Mouse (Mus musculus) MEL (cell line): Measurements from ENCODE around the gene Tpd52l2.

Experiments used
- CHD1 ChIP-seq: IDR thresholded peaks from 2 replicates; pipeline ENCODE4 v1.6.1; 2012; ENCODE audit warnings: low read depth, mild to moderate bottlenecking, inconsistent platforms, low read length, improper control_type of control experiment
- CTCF ChIP-seq, 3 experiments: IDR thresholded peaks in 2 of 3; conservative IDR thresholded peaks in 1 of 3; 2 replicates each; pipeline ENCODE4 v1.5.1; 2011 to 2012; ENCODE audit warnings: low read length in 3 of 3, low read depth in 2 of 3, mild to moderate bottlenecking in 2 of 3, improper control_type of control experiment in 1 of 3, inconsistent platforms in 1 of 3, mixed read lengths in 1 of 3, moderate library complexity in 1 of 3; ENCODE audit not compliant: control insufficient read depth in 1 of 3, insufficient read depth in 1 of 3, poor library complexity in 1 of 3, severe bottlenecking in 1 of 3
- E2F4 ChIP-seq: IDR thresholded peaks from 2 replicates; pipeline ENCODE4 v1.6.1; 2011; ENCODE audit warnings: low read depth, low read length, improper control_type of control experiment, borderline replicate concordance
- EP300 ChIP-seq, 2 experiments: IDR thresholded peaks; 2 replicates each; pipeline ENCODE4 v1.6.1; 2011; ENCODE audit warnings: improper control_type of control experiment in 2 of 2, low read length in 2 of 2, low read depth in 1 of 2, mild to moderate bottlenecking in 1 of 2
- GATA1 ChIP-seq: IDR thresholded peaks from 2 replicates; pipeline ENCODE4 v1.6.1; 2011; ENCODE audit warnings: low read depth, low read length, improper control_type of control experiment
- KAT2A ChIP-seq: conservative IDR thresholded peaks from 2 replicates; pipeline ENCODE4 v1.6.1; 2012; ENCODE audit warnings: low read depth, low read length, improper control_type of control experiment, inconsistent platforms
- MAX ChIP-seq: IDR thresholded peaks from 2 replicates; pipeline ENCODE4 v1.6.1; 2011; ENCODE audit warnings: low read length, improper control_type of control experiment
- MAZ ChIP-seq: IDR thresholded peaks from 2 replicates; pipeline ENCODE4 v1.6.1; 2012; ENCODE audit warnings: low read depth, mild to moderate bottlenecking, inconsistent platforms, low read length, improper control_type of control experiment
- MXI1 ChIP-seq: IDR thresholded peaks from 2 replicates; pipeline ENCODE4 v1.6.1; 2011; ENCODE audit warnings: mild to moderate bottlenecking, low read depth, low read length, improper control_type of control experiment
- MYC ChIP-seq: IDR thresholded peaks from 2 replicates; pipeline ENCODE4 v1.6.1; 2011; ENCODE audit warnings: low read depth, mild to moderate bottlenecking, low read length, improper control_type of control experiment, moderate library complexity
- POLR2A ChIP-seq, 2 experiments: IDR thresholded peaks; 2 replicates each; pipeline ENCODE4 v1.6.1; 2011 to 2012; ENCODE audit warnings: low read length in 2 of 2, mild to moderate bottlenecking in 2 of 2, control low read depth in 1 of 2, improper control_type of control experiment in 1 of 2, low read depth in 1 of 2, moderate library complexity in 1 of 2; ENCODE audit not compliant: control insufficient read depth in 1 of 2, insufficient read depth in 1 of 2, poor library complexity in 1 of 2
- SIN3A ChIP-seq: IDR thresholded peaks from 2 replicates; pipeline ENCODE4 v1.6.1; 2012; ENCODE audit warnings: low read length, improper control_type of control experiment, inconsistent platforms
- ZMIZ1 ChIP-seq: IDR thresholded peaks from 2 replicates; pipeline ENCODE4 v1.6.1; 2012; ENCODE audit warnings: low read depth, mild to moderate bottlenecking, inconsistent platforms, low read length, improper control_type of control experiment, moderate library complexity
- ZNF384 ChIP-seq: IDR thresholded peaks from 2 replicates; pipeline ENCODE4 v1.6.1; 2012; ENCODE audit warnings: low read depth, mild to moderate bottlenecking, inconsistent platforms, low read length, improper control_type of control experiment

- no peak for TF ChIP-seq EP300 (IDR thresholded peaks at IDR 0.05; ENCODE audit: low read depth in 1 of 2, low read length in 2 of 2)
- TF ChIP-seq POLR2A (IDR thresholded peaks at IDR 0.05; ENCODE audit: control insufficient read depth in 1 of 2, insufficient read depth in 1 of 2, low read depth in 1 of 2, low read length in 2 of 2, poor library complexity in 1 of 2) = no peak
- TF ChIP-seq KAT2A = no peak
- TF ChIP-seq CTCF (IDR thresholded peaks at IDR 0.05 in 2 of 3, conservative IDR thresholded peaks at IDR 0.05 in 1 of 3; ENCODE audit: control insufficient read depth in 1 of 3, insufficient read depth in 1 of 3, low read depth in 2 of 3, low read length in 3 of 3, poor library complexity in 1 of 3, severe bottlenecking in 1 of 3) = no peak
- TF ChIP-seq SIN3A = no peak
- TF ChIP-seq MAX = no peak
- no peak for TF ChIP-seq MYC
- no peak for TF ChIP-seq MAZ
- TF ChIP-seq E2F4 = no peak
- TF ChIP-seq CHD1 = no peak
- no peak for TF ChIP-seq GATA1
- no peak for TF ChIP-seq ZMIZ1
- no peak for TF ChIP-seq ZNF384
- TF ChIP-seq MXI1 = no peak
Observed at GRCm38 (mm10) chr2:181537444-181538047, 40.6 kb downstream of the Tpd52l2 start.
